Mouse (Mus musculus) hindbrain, embryonic 13.5 days (tissue): ENCODE results near the gene Dusp16. TPM values are rescaled to one million over a fixed set of nuclear protein-coding genes. Genes with fewer than 3 reads are reported as not detected.

Experiments
- ATAC-seq: fragments of 200-750 bp; cut with Nextera tagmentation; 2 replicates; pipeline ENCODE4 v1.8.0; 2017; ENCODE audit warnings: moderate TSS enrichment; ENCODE audit not compliant: low FRiP score
- H3K27ac ChIP-seq: fragments of 300-500 bp; sonication (generic); 2 replicates; pipeline ENCODE4 v1.5.1; 2015; ENCODE audit warnings: inconsistent platforms, mild to moderate bottlenecking, moderate library complexity
- H3K27me3 ChIP-seq: fragments of 300-500 bp; sonication (generic); 2 replicates; pipeline ENCODE4 v1.6.1; 2015; ENCODE audit warnings: mild to moderate bottlenecking, inconsistent platforms
- H3K36me3 ChIP-seq: fragments of 300-500 bp; sonication (generic); 2 replicates; pipeline ENCODE4 v1.6.1; 2015; ENCODE audit warnings: mild to moderate bottlenecking, inconsistent platforms
- H3K4me1 ChIP-seq: fragments of 300-500 bp; sonication (generic); replicated peaks from 2 replicates; pipeline ENCODE4 v1.6.1; 2015; ENCODE audit warnings: inconsistent platforms
- H3K4me2 ChIP-seq: fragments of 300-500 bp; sonication (generic); 2 replicates; pipeline ENCODE4 v1.6.1; 2015; ENCODE audit warnings: inconsistent platforms, mild to moderate bottlenecking, moderate library complexity
- H3K4me3 ChIP-seq: fragments of 300-500 bp; sonication (generic); 2 replicates; pipeline ENCODE4 v1.5.1; 2015; ENCODE audit warnings: mild to moderate bottlenecking, inconsistent platforms
- H3K9ac ChIP-seq: fragments of 300-500 bp; sonication (generic); 2 replicates; pipeline ENCODE4 v1.6.1; 2015; ENCODE audit warnings: mild to moderate bottlenecking, inconsistent platforms
- H3K9me3 ChIP-seq: fragments of 300-500 bp; sonication (generic); 2 replicates; pipeline ENCODE4 v1.6.1; 2016; ENCODE audit warnings: inconsistent platforms
- WGBS: fragments of 180-500 bp; shearing (Covaris S2); methylation state at CpG from one replicate; pipeline ENCODE4 v1.1.7; 2015; 5-methylcytosine and 5-hydroxymethylcytosine counted together
- polyA plus RNA-seq: library from polyadenylated mRNA; unstranded; fragments of >200 nt; fragmentation: Nextera tagmentation; extraction: Ambion mirVana; gene quantifications from 2 replicates; pipeline ENCODE4 v1.2.1, GENCODE M21; 2015

Dusp16 gene
- polyA plus RNA-seq = 5.5 and 5.7 TPM in 2 replicates

GRCm38 (mm10) chr6:134792141-134793045 is at the start of gene Dusp16:
Dusp16 (minus strand) TSS chr6:134792625.
- Histone ChIP-seq H3K27ac (peak within 1 kb of the TSS; percentile 84), H3K4me1 (peaks cover 17% of the 10 kb centered on the region), H3K4me2 (peak within 1 kb of the TSS; percentile 72), H3K36me3 (no peaks in the 10 kb centered on the region), H3K9ac (peak within 1 kb of the TSS; percentile 79), H3K4me3 (peak within 1 kb of the TSS; percentile 69), H3K27me3 (peaks cover 9% of the 10 kb centered on the region; the same call in 1 of the 2 replicates), H3K9me3 (no peaks in the 10 kb centered on the region)
- peak; percentile 85 for ATAC-seq
- under 1% methylated on average over 88 of the region's 108 CpGs for WGBS

GRCm38 (mm10) chr6:134840346-134840745 is 47.9 kb upstream of the Dusp16 start:
- H3K9ac ChIP-seq = no peak overlapping the region
- H3K36me3 ChIP-seq = peaks cover 8% of the 10 kb centered on the region; the same call in 1 of the 2 replicates
- H3K4me2 ChIP-seq = no peak overlapping the region
- WGBS = 77% methylated on average over 2 of the region's 2 CpGs
- H3K9me3 ChIP-seq = no peaks in the 10 kb centered on the region
- no peaks in the 10 kb centered on the region for H3K27me3 ChIP-seq
- no peak overlapping the region for H3K27ac ChIP-seq
- H3K4me3 ChIP-seq = no peak overlapping the region
- no peaks in the 10 kb centered on the region for H3K4me1 ChIP-seq
- no peak for ATAC-seq

- Histone ChIP-seq H3K4me2 (no peak overlapping the region), H3K4me1 (no peaks in the 10 kb centered on the region), H3K27me3 (no peaks in the 10 kb centered on the region), H3K36me3 (peaks cover 5% of the 10 kb centered on the region; the same call in 1 of the 2 replicates), H3K9ac (no peak overlapping the region), H3K9me3 (no peaks in the 10 kb centered on the region), H3K27ac (no peak overlapping the region), H3K4me3 (no peak overlapping the region)
- ATAC-seq = no peak
- 92% methylated on average over 4 of the region's 4 CpGs for whole genome bisulfite sequencing
These were observed 45.7 kb upstream of the Dusp16 start for GRCm38 (mm10) chr6:134838111-134838510.

GRCm38 (mm10) chr6:134834585-134835251 is 42.3 kb upstream of the Dusp16 start:
- Histone ChIP-seq H3K4me2 (no peak overlapping the region), H3K27me3 (no peaks in the 10 kb centered on the region), H3K4me1 (0 out of 2 replicates have a peak, but pooled peaks cover 3% of the 10 kb centered on the region), H3K9ac (no peak overlapping the region), H3K9me3 (no peaks in the 10 kb centered on the region), H3K27ac (no peak overlapping the region), H3K36me3 (peaks cover 5% of the 10 kb centered on the region; the same call in 1 of the 2 replicates), H3K4me3 (no peak overlapping the region)
- 85% methylated on average over 9 of the region's 9 CpGs for WGBS
- ATAC-seq = no peak

DNA sequence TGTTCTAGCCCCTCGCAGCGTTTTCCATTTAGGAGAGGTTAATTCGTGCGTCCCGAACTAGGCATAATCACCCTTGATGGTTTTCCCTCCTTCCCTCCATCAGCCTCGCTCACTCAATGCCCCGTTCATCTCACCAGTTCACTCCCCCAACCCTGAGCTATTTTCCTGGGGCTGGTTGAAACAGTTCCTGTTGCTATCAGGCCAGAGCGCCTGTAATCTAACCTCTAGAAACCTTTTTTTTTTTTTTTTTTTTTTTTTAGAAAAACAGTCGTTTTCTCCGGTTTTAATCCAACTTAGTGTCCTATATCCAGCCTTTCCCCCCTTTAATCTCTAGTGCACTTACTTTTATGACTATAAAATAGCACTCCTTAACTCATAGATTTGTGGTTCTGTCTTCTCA is 38.4 kb upstream of the Dusp16 start:
- peak overlapping the region; percentile 83 for H3K9ac ChIP-seq
- no peaks in the 10 kb centered on the region for H3K9me3 ChIP-seq
- H3K36me3 ChIP-seq = no peaks in the 10 kb centered on the region
- peak overlapping the region; percentile 69 for H3K4me3 ChIP-seq
- ATAC-seq = no peak
- WGBS = 3% methylated on average over 10 of the region's 10 CpGs
- H3K4me1 ChIP-seq = peaks cover 11% of the 10 kb centered on the region
- no peaks in the 10 kb centered on the region for H3K27me3 ChIP-seq
- peak overlapping the region; percentile 93 for H3K27ac ChIP-seq
- H3K4me2 ChIP-seq = peak overlapping the region; percentile 83

GRCm38 (mm10) chr6:134829786-134830700 is 37.6 kb upstream of the Dusp16 start, which contains the start of gene Crebl2:
Crebl2 (plus strand) TSS chr6:134830154.
- H3K4me2 ChIP-seq = peak within 1 kb of the TSS; percentile 83
- peak within 1 kb of the TSS; percentile 83 for H3K9ac ChIP-seq
- no peaks in the 10 kb centered on the region for H3K9me3 ChIP-seq
- H3K36me3 ChIP-seq = no peaks in the 10 kb centered on the region
- peak within 1 kb of the TSS; percentile 93 for H3K27ac ChIP-seq
- peak; percentile 97 for ATAC-seq
- no peaks in the 10 kb centered on the region for H3K27me3 ChIP-seq
- H3K4me3 ChIP-seq = peak within 1 kb of the TSS; percentile 69
- H3K4me1 ChIP-seq = peaks cover 11% of the 10 kb centered on the region
- under 1% methylated on average over 58 of the region's 58 CpGs for WGBS

DNA sequence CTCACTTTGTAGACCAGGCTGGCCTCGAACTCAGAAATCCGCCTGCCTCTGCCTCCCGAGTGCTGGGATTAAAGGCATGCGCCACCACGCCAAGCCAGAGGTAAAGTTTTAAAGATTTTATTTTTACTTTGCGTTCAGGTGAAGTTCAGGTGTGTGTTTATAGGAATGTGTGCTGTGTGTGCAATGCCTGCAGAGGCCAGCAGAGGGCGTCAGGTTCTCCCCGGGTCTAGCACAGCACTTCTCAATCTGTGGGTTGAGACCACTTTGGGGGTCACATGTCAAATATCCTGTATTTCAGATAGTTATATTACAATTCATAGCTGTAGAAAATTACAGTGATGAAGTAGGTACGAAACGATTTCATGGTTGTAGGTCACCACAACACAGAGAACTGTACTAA is 30.4 kb upstream of the Dusp16 start:
- no peak for ATAC-seq
- no peaks in the 10 kb centered on the region for H3K4me1 ChIP-seq
- WGBS = 70% methylated on average over 10 of the region's 10 CpGs

DNA sequence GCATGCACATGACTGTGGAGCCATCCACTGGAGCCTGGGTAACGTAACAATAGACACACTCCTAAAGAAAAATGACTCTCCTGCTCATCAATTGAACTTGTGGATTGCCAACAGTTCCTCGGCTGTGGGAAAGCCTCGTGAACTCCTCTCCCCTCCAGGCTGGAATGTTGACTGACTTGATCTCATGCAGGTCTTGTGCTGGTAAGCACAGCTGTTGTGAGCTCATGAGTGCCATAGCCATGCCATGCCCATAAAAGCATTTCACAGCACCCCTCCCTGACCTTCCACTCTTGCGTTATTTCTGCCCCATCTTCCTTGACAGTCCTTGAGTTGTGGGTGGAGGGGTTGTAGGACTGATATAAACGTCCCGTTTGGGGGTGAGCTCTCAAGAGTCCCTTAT is 28.0 kb upstream of the Dusp16 start:
- Histone ChIP-seq H3K4me2 (no peak overlapping the region), H3K9ac (no peak overlapping the region), H3K27me3 (no peaks in the 10 kb centered on the region), H3K4me1 (no peaks in the 10 kb centered on the region), H3K27ac (no peak overlapping the region), H3K4me3 (no peak overlapping the region), H3K9me3 (no peaks in the 10 kb centered on the region), H3K36me3 (no peaks in the 10 kb centered on the region)
- 41% methylated on average over 6 of the region's 6 CpGs for WGBS
- no peak for ATAC-seq

More for the DNA sequence above, 30.4 kb upstream of the Dusp16 start:
- Histone ChIP-seq H3K27ac (no peak overlapping the region), H3K27me3 (no peaks in the 10 kb centered on the region), H3K36me3 (no peaks in the 10 kb centered on the region), H3K9ac (no peak overlapping the region), H3K9me3 (no peaks in the 10 kb centered on the region), H3K4me3 (no peak overlapping the region), H3K4me2 (no peak overlapping the region)

DNA sequence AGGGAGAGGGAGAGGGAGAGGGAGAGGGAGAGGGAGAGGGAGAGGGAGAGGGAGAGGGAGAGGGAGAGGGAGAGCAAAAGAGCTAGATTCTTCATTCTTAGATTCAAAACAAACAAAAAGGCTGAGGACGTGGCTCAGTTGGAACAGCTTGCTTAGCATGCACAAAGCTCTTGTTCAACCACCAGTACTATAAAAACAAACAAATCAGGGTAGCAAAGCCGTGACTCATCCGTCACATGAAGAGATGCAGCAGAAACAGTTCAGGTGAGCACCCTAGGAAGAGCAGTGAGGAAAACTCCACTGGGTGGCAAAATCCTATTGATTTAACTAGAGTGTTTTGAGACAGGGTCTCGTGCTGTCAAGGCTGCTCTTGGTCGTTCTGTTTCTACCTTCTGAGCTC is 27.3 kb upstream of the Dusp16 start:
- Histone ChIP-seq H3K4me3 (no peak overlapping the region), H3K27me3 (no peaks in the 10 kb centered on the region), H3K27ac (no peak overlapping the region), H3K9ac (no peak overlapping the region), H3K9me3 (no peaks in the 10 kb centered on the region), H3K36me3 (no peaks in the 10 kb centered on the region), H3K4me1 (no peaks in the 10 kb centered on the region), H3K4me2 (no peak overlapping the region)
- ATAC-seq = no peak
- WGBS = 53% methylated on average over 5 of the region's 5 CpGs

DNA sequence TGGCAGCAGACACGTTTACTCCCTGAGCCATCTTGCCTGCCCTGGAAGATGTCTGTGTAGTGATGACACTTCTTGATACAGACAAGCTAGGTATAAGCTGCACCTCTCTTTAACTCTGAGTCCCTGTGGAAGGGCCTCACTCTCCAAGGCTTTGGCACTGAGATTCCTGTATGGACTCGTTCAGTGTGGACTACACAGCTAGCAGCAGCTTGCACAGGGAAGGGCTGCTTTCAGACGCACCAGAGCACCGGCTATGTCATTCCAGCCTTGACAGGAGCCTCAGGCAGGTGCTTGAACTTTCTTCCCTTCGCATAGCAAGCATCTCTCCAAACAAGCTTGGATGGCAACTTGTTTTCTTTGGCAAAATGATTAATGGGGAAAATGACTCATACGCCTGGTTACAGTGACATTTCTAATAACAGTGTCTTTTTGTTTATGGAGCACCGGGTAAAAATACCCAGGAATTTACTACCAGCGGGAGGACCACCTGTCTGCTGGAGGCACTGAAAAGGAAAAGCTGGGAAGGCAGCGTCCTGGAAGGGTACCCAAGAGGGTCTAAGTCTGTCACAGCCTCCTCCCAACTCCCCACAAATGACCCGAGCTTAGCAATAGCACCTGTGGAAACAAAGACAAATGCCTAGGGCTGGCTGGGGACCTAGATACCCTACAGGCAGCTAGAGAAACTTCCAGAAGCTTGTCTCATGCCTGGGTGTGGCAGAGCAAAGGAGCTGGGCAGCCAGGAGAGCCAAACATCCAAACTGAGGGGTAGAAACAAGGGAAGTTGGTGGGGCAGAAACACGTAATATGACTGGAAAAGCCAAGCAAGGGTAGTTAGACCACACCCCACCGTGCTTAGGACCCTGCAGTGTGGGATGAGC is 24.9 kb upstream of the Dusp16 start:
- no peak overlapping the region for H3K27ac ChIP-seq
- H3K4me2 ChIP-seq = no peak overlapping the region
- WGBS = 76% methylated on average over 12 of the region's 12 CpGs
- no peak overlapping the region for H3K4me3 ChIP-seq
- H3K36me3 ChIP-seq = no peaks in the 10 kb centered on the region
- no peaks in the 10 kb centered on the region for H3K9me3 ChIP-seq
- H3K9ac ChIP-seq = no peak overlapping the region
- H3K27me3 ChIP-seq = no peaks in the 10 kb centered on the region
- no peak for ATAC-seq
- no peaks in the 10 kb centered on the region for H3K4me1 ChIP-seq

DNA sequence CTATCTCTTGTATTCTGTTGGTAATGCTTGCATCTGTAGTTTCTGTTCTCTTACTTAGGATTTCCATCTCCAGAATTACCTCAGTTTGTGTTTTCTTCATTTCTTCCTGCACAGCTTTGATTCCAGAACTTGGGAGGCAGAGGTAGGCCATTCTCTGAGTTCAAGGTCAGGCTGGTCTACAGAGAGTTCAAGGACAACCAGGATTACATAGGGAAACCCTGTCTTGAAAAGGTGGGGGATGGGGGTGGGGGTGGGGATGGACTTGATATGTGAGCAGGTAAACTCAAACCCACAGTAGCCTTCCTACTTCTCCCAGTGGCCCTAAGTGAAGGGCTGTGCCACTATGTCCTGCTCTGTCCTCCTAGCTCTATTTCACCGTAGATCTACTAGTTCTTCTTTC is 20.6 kb upstream of the Dusp16 start:
- no peaks in the 10 kb centered on the region for H3K4me1 ChIP-seq
- no peak for ATAC-seq
- H3K4me2 ChIP-seq = no peak overlapping the region
- no peaks in the 10 kb centered on the region for H3K36me3 ChIP-seq
- no peak overlapping the region for H3K9ac ChIP-seq
- no peaks in the 10 kb centered on the region for H3K9me3 ChIP-seq
- 89% methylated on average over 1 of the region's 1 CpGs for WGBS
- H3K27ac ChIP-seq = no peak overlapping the region
- H3K27me3 ChIP-seq = no peaks in the 10 kb centered on the region
- no peak overlapping the region for H3K4me3 ChIP-seq
